Mouse (Mus musculus) neural tube, embryonic 11.5 days (tissue): ENCODE data around the gene 2810408A11Rik. TPM values are rescaled to one million over a fixed set of nuclear protein-coding genes. Genes with fewer than 3 reads are reported as not detected.
A peak's percentile ranks its signal among the peaks of the same experiment; 100 is the strongest.
"Not testable (repeated sequence)": the region's sequence is repeated elsewhere in the genome, so short reads cannot be mapped to it uniquely, and the experiment has no call there.

Experiments
- ATAC-seq: fragments of 200-750 bp; cut with Nextera tagmentation; 2 replicates; pipeline ENCODE4 v1.8.0; 2017; ENCODE audit warnings: moderate number of reproducible peaks, mild to moderate bottlenecking, moderate TSS enrichment, moderate library complexity; ENCODE audit not compliant: insufficient read depth, low FRiP score, low TSS enrichment
- DNase-seq: peaks from one replicate; pipeline ENCODE4 v3.0.0-alpha.2; 2015; ENCODE audit warnings: low spot score
- H3K27ac ChIP-seq: fragments of 300-500 bp; sonication (generic); 2 replicates; pipeline ENCODE4 v1.5.1; 2014; ENCODE audit warnings: low read depth, mild to moderate bottlenecking, low read length
- H3K27me3 ChIP-seq: fragments of 300-500 bp; sonication (generic); 2 replicates; pipeline ENCODE4 v1.6.1; 2014; ENCODE audit warnings: mild to moderate bottlenecking, low read length, mixed read lengths; ENCODE audit not compliant: control insufficient read depth, insufficient read depth
- H3K36me3 ChIP-seq: fragments of 300-500 bp; sonication (generic); 2 replicates; pipeline ENCODE4 v1.6.1; 2014; ENCODE audit warnings: mild to moderate bottlenecking, low read length, moderate library complexity, mixed read lengths; ENCODE audit not compliant: control insufficient read depth, insufficient read depth
- H3K4me1 ChIP-seq: fragments of 300-500 bp; sonication (generic); 2 replicates; pipeline ENCODE4 v1.6.1; 2014; ENCODE audit warnings: low read length, mixed read lengths; ENCODE audit not compliant: control insufficient read depth, insufficient read depth
- H3K4me2 ChIP-seq: fragments of 300-500 bp; sonication (generic); 2 replicates; pipeline ENCODE4 v1.6.1; 2014; ENCODE audit warnings: low read depth, mild to moderate bottlenecking, moderate library complexity
- H3K4me3 ChIP-seq: fragments of 300-500 bp; sonication (generic); 2 replicates; pipeline ENCODE4 v1.5.1; 2014; ENCODE audit warnings: low read depth, low read length
- H3K9ac ChIP-seq: fragments of 300-500 bp; sonication (generic); 2 replicates; pipeline ENCODE4 v1.6.1; 2014; ENCODE audit warnings: mild to moderate bottlenecking, low read length
- H3K9me3 ChIP-seq: fragments of 300-500 bp; sonication (generic); 2 replicates; pipeline ENCODE4 v1.6.1; 2016; ENCODE audit warnings: low read length; ENCODE audit not compliant: control insufficient read depth
- WGBS: fragments of 180-500 bp; shearing (Covaris S2); extraction: QIAGEN DNeasy Blood & Tissue Kit; methylation state at CpG from one replicate; pipeline ENCODE4 v1.1.7; 2014; 5-methylcytosine and 5-hydroxymethylcytosine counted together
- polyA plus RNA-seq: library from polyadenylated mRNA; unstranded; fragments of >200 nt; fragmentation: Nextera tagmentation; extraction: Ambion mirVana; gene quantifications from 2 replicates; pipeline ENCODE4 v1.2.1, GENCODE M21; 2014

2810408A11Rik gene
- polyA plus RNA-seq, 1 experiment from 2014 or later: 15.1 TPM

GRCm38 (mm10) chr11:69917379-69917948, 16.7 kb upstream of the 2810408A11Rik start:
- Histone ChIP-seq H3K27me3 (no peaks in the 10 kb centered on the region), H3K36me3 (peaks cover 23% of the 10 kb centered on the region), H3K4me3 (peak overlapping the region; percentile 9; the same call in 1 of the 2 replicates), H3K4me2 (no peak overlapping the region), H3K27ac (no peak overlapping the region), H3K9me3 (no peaks in the 10 kb centered on the region), H3K9ac (no peak overlapping the region), H3K4me1 (peaks cover 27% of the 10 kb centered on the region)
- DNase-seq (no peak), ATAC-seq (no peak)
- WGBS: 89% methylated on average over 8 of the region's 8 CpGs

- H3K4me2 ChIP-seq, ATAC-seq, H3K9ac ChIP-seq, H3K27me3 ChIP-seq, H3K27ac ChIP-seq, H3K9me3 ChIP-seq, DNase-seq: not testable (repeated sequence)
- Histone ChIP-seq H3K4me3 (peak overlapping the region; percentile 9; the same call in 1 of the 2 replicates), H3K4me1 (peaks cover 27% of the 10 kb centered on the region), H3K36me3 (peaks cover 27% of the 10 kb centered on the region)
- 69% methylated on average over 7 of the region's 7 CpGs for WGBS
These were observed 16.0 kb upstream of the 2810408A11Rik start for GRCm38 (mm10) chr11:69916652-69917378.

- ATAC-seq (no peak), DNase-seq (no peak)
- Histone ChIP-seq H3K27ac (no peak overlapping the region), H3K27me3 (no peaks in the 10 kb centered on the region), H3K4me3 (peak overlapping the region; percentile 12; the same call in 1 of the 2 replicates), H3K4me1 (peaks cover 27% of the 10 kb centered on the region), H3K4me2 (peak overlapping the region; percentile 99), H3K9me3 (no peaks in the 10 kb centered on the region), H3K9ac (no peak overlapping the region), H3K36me3 (peaks cover 33% of the 10 kb centered on the region)
- 68% methylated on average over 5 of the region's 5 CpGs for WGBS
These were observed 15.2 kb upstream of the 2810408A11Rik start for GRCm38 (mm10) chr11:69915667-69916627.

GRCm38 (mm10) chr11:69914917-69915430, 14.2 kb upstream of the 2810408A11Rik start:
- WGBS: 44% methylated on average over 9 of the region's 9 CpGs
- ATAC-seq (no peak), DNase-seq (no peak)
- H3K9ac ChIP-seq: peak overlapping the region; percentile 85
- peaks cover 27% of the 10 kb centered on the region for H3K4me1 ChIP-seq
- no peaks in the 10 kb centered on the region for H3K27me3 ChIP-seq
- peak overlapping the region; percentile 85 for H3K4me3 ChIP-seq
- H3K9me3 ChIP-seq: no peaks in the 10 kb centered on the region
- H3K4me2 ChIP-seq: peak overlapping the region; percentile 99
- H3K36me3 ChIP-seq: peaks cover 35% of the 10 kb centered on the region
- H3K27ac ChIP-seq: no peak overlapping the region

- H3K4me1 ChIP-seq: peaks cover 22% of the 10 kb centered on the region
- H3K27me3 ChIP-seq: no peaks in the 10 kb centered on the region
- peak overlapping the region; percentile 85 for H3K9ac ChIP-seq
- peak overlapping the region; percentile 79; the same call in 1 of the 2 replicates for H3K27ac ChIP-seq
- WGBS: 3% methylated on average over 17 of the region's 17 CpGs
- no peaks in the 10 kb centered on the region for H3K9me3 ChIP-seq
- no peak for ATAC-seq
- peak overlapping the region; percentile 99 for H3K4me2 ChIP-seq
- H3K36me3 ChIP-seq: peaks cover 39% of the 10 kb centered on the region
- H3K4me3 ChIP-seq: peak overlapping the region; percentile 85
- peak; percentile 35 for DNase-seq
These were observed 13.6 kb upstream of the 2810408A11Rik start for GRCm38 (mm10) chr11:69914372-69914764.

- DNase-seq (peak; percentile 94), ATAC-seq (peak; percentile 90)
- 2% methylated on average over 61 of the region's 61 CpGs for WGBS
- Histone ChIP-seq H3K4me3 (peak within 1 kb of the TSS; percentile 85), H3K4me1 (peaks cover 20% of the 10 kb centered on the region), H3K9me3 (no peaks in the 10 kb centered on the region), H3K27ac (peak within 1 kb of the TSS; percentile 79), H3K27me3 (no peaks in the 10 kb centered on the region), H3K36me3 (peaks cover 38% of the 10 kb centered on the region), H3K9ac (peak within 1 kb of the TSS; percentile 85), H3K4me2 (peak within 1 kb of the TSS; percentile 99)
These were observed 13.0 kb upstream of the 2810408A11Rik start, which contains the start of gene Gps2 for GRCm38 (mm10) chr11:69913554-69914371. Gene Gps2, plus strand, starts transcription at chr11:69913888.

GRCm38 (mm10) chr11:69912716-69913530, 12.1 kb upstream of the 2810408A11Rik start:
- H3K9ac ChIP-seq: peak overlapping the region; percentile 85
- 76% methylated on average over 15 of the region's 15 CpGs for WGBS
- peak overlapping the region; percentile 85 for H3K4me3 ChIP-seq
- ATAC-seq (0 out of 2 replicates have a peak, but pooled peaks have one; percentile 17), DNase-seq (no peak)
- 0 out of 2 replicates have a peak overlapping the region, but pooled peaks have one; percentile 24 for H3K27ac ChIP-seq
- no peaks in the 10 kb centered on the region for H3K9me3 ChIP-seq
- no peaks in the 10 kb centered on the region for H3K27me3 ChIP-seq
- H3K36me3 ChIP-seq: peaks cover 42% of the 10 kb centered on the region
- H3K4me2 ChIP-seq: peak overlapping the region; percentile 99
- peaks cover 20% of the 10 kb centered on the region for H3K4me1 ChIP-seq
